Mouse (Mus musculus) myocyte (in vitro differentiated cells): ENCODE results near the gene Spred1. TPM values are rescaled to one million over a fixed set of nuclear protein-coding genes. Genes with fewer than 3 reads are reported as not detected.
A peak's percentile ranks its signal among the peaks of the same experiment; 100 is the strongest.
"Not testable (repeated sequence)": the region's sequence is repeated elsewhere in the genome, so short reads cannot be mapped to it uniquely, and the experiment has no call there.

Experiments used
- H3K27me3 ChIP-seq: one replicate; pipeline ENCODE4 v1.6.1; 2011; ENCODE audit not compliant: control insufficient read depth, insufficient read depth, insufficient read length
- H3K36me3 ChIP-seq: one replicate; pipeline ENCODE4 v1.6.1; 2011; ENCODE audit not compliant: control insufficient read depth, insufficient read depth
- H3K4me2 ChIP-seq: one replicate; pipeline ENCODE4 v1.6.1; 2011; ENCODE audit warnings: low read depth, control low read depth
- H3K4me3 ChIP-seq: one replicate; pipeline ENCODE4 v1.5.1; 2011; ENCODE audit warnings: mild to moderate bottlenecking, control low read depth, moderate library complexity
- H3K79me2 ChIP-seq: one replicate; pipeline ENCODE4 v1.6.1; 2011; ENCODE audit not compliant: control insufficient read depth, insufficient read depth
- H3ac ChIP-seq: one replicate; pipeline ENCODE4 v1.6.1; 2011; ENCODE audit not compliant: control insufficient read depth, insufficient read length
- CEBPB ChIP-seq: IDR thresholded peaks from 2 replicates; pipeline ENCODE4 v1.6.1; 2011; ENCODE audit warnings: mild to moderate bottlenecking, moderate library complexity; ENCODE audit not compliant: poor library complexity, insufficient read depth, severe bottlenecking
- E2F4 ChIP-seq: IDR thresholded peaks from one replicate; pipeline ENCODE4 v1.6.1; 2011; ENCODE audit warnings: mild to moderate bottlenecking, control low read depth, moderate library complexity; ENCODE audit not compliant: insufficient read depth
- MAX ChIP-seq: IDR thresholded peaks from one replicate; pipeline ENCODE4 v1.6.1; 2011; ENCODE audit warnings: low read depth, mild to moderate bottlenecking, control low read depth
- MYOD1 ChIP-seq, 3 experiments: IDR thresholded peaks; one replicate each; pipeline ENCODE4 v1.6.1; 2011; ENCODE audit warnings: control low read depth in 2 of 3, low read depth in 2 of 3, mild to moderate bottlenecking in 2 of 3, moderate library complexity in 1 of 3; ENCODE audit not compliant: insufficient read length in 2 of 3, control insufficient read depth in 1 of 3
- MYOG ChIP-seq, 3 experiments: IDR thresholded peaks; one replicate each; pipeline ENCODE4 v1.6.1; 2011; ENCODE audit warnings: control low read depth in 2 of 3, low read depth in 2 of 3, mild to moderate bottlenecking in 2 of 3; ENCODE audit not compliant: insufficient read length in 2 of 3, control insufficient read depth in 1 of 3, insufficient read depth in 1 of 3
- POLR2A ChIP-seq: IDR thresholded peaks from one replicate; pipeline ENCODE4 v1.6.1; 2011; ENCODE audit warnings: low read depth, mild to moderate bottlenecking, control low read depth, moderate library complexity; ENCODE audit not compliant: insufficient read length
- POLR2AphosphoS2 ChIP-seq: IDR thresholded peaks from one replicate; pipeline ENCODE4 v1.6.1; 2011; ENCODE audit warnings: low read depth, control low read depth; ENCODE audit not compliant: insufficient read length
- REST ChIP-seq: IDR thresholded peaks from one replicate; pipeline ENCODE4 v1.6.1; 2011; ENCODE audit warnings: mild to moderate bottlenecking, control low read depth, moderate library complexity; ENCODE audit not compliant: insufficient read depth, insufficient read length
- SRF ChIP-seq: IDR thresholded peaks from one replicate; pipeline ENCODE4 v1.6.1; 2011; ENCODE audit warnings: low read depth; ENCODE audit not compliant: control insufficient read depth, insufficient read length
- TCF12 ChIP-seq: IDR thresholded peaks from one replicate; pipeline ENCODE4 v1.6.1; 2011; ENCODE audit warnings: mild to moderate bottlenecking, control low read depth; ENCODE audit not compliant: poor library complexity, insufficient read depth, severe bottlenecking
- TCF3 ChIP-seq: IDR thresholded peaks from one replicate; pipeline ENCODE4 v1.6.1; 2011; ENCODE audit warnings: low read depth, control low read depth; ENCODE audit not compliant: insufficient read length
- USF1 ChIP-seq: IDR thresholded peaks from one replicate; pipeline ENCODE4 v1.6.1; 2011; ENCODE audit warnings: low read depth, mild to moderate bottlenecking, control low read depth, moderate library complexity
- polyA plus RNA-seq: library from polyadenylated mRNA; unstranded; fragments of >200 nt; fragmentation: generic; extraction: Trizol; gene quantifications from one replicate; pipeline ENCODE4 v1.2.1, GENCODE M21; 2012; ENCODE audit warnings: missing spikeins

Spred1 gene
- polyA plus RNA-seq, 1 experiment: 7.1 TPM

DNA sequence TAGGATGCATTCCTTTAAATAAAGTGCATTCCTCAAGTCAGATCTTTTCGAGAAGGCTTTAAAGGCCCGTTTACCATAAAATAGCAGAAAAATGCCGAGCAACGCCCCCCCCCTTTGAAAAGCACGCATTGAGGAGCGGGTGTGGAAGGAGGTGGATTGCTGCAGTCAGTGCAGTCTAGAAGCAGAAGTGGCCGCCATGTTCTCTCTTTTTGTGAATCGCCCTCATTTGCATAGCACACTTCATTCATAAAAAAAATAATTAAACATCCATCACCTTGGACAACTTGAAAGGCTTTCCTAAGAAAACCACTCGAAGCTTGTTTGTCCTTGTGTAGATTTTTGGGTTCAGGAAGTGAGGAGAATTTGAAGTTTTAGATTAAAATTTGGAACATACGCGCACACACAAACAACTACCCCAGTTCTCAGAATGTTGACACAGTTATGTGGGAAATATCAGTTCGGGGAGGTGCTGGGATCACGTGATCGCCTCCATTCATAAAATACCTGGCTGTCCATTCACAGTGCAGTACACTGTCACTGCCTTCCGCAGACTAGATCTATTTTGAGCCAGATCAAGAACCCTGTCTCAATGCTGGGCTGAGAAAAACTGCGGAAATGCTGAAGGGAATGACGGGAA is 1.6 kb downstream of the Spred1 start:
- Histone ChIP-seq H3K36me3 (no peaks in the 10 kb centered on the region), H3K27me3 (no peaks in the 10 kb centered on the region), H3ac (no peak overlapping the region)

DNA sequence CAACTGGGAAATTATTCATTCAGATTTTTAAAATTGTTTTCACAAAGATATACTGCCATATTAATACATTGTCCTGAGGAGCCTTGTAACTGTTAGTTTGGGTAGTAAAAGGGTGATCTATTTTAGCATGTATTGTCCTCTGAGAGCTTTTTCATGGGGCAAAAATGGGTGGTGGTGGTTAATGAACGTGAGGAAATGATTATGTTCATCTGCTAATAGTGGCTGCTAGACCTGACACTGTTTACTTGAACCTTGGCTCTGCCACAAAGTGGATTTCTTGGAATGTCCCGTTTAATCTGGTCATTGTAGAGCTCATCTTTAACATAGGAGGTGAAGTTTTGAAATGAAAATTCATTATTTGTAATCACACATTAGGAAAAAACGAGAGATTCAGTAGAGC is 2.5 kb downstream of the Spred1 start:
- no peak for TF ChIP-seq E2F4
- TF ChIP-seq SRF: no peak
- no peak for TF ChIP-seq MYOG (IDR thresholded peaks at IDR 0.05; ENCODE audit: control insufficient read depth in 1 of 3, insufficient read depth in 1 of 3, insufficient read length in 2 of 3, low read depth in 2 of 3)
- no peak for TF ChIP-seq MAX
- no peak for TF ChIP-seq TCF12
- TF ChIP-seq POLR2AphosphoS2: no peak
- no peak for TF ChIP-seq POLR2A
- no peak for TF ChIP-seq USF1
- TF ChIP-seq MYOD1 (IDR thresholded peaks at IDR 0.05; ENCODE audit: control insufficient read depth in 1 of 3, insufficient read length in 2 of 3, low read depth in 2 of 3): no peak
- TF ChIP-seq CEBPB: no peak
- TF ChIP-seq REST: no peak
- no peak for TF ChIP-seq TCF3

More for the DNA sequence above, 1.6 kb downstream of the Spred1 start:
- peak overlapping the region; percentile 81 for H3K4me2 ChIP-seq
- no peak for TF ChIP-seq TCF12
- TF ChIP-seq TCF3: no peak
- peak; percentile 93 for TF ChIP-seq USF1
- peaks cover 65% of the 10 kb centered on the region for H3K79me2 ChIP-seq
- H3K4me3 ChIP-seq: peak overlapping the region; percentile 81

DNA sequence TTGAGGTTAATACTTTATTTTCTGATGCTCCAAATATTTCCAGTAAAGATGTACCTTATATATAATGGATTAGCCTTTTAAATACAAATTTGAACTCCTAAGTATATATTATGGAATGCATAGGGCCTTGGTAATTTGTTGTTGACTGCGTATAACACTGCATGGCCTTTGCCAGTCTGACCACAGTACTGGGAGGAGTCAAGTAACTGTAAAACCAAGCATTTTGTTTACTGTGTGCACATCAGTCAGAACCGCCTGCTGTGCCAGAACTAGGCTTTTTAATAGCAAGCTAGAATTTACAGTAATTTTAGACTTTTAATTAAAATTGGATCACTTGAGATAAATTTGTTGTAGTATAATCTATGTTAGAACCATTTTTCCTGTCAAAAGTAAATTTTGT is 3.7 kb downstream of the Spred1 start:
- no peaks in the 10 kb centered on the region for H3K36me3 ChIP-seq
- H3K4me3 ChIP-seq: no peak overlapping the region
- peaks cover 85% of the 10 kb centered on the region for H3K79me2 ChIP-seq
- H3K4me2 ChIP-seq: peak overlapping the region; percentile 81
- H3K27me3 ChIP-seq: no peaks in the 10 kb centered on the region
- TF ChIP-seq TCF12 (no peak), E2F4 (no peak), SRF (no peak), MYOG (IDR thresholded peaks at IDR 0.05; ENCODE audit: control insufficient read depth in 1 of 3, insufficient read depth in 1 of 3, insufficient read length in 2 of 3, low read depth in 2 of 3) (no peak), POLR2A (no peak), TCF3 (no peak), CEBPB (no peak), USF1 (no peak), MYOD1 (IDR thresholded peaks at IDR 0.05; ENCODE audit: control insufficient read depth in 1 of 3, insufficient read length in 2 of 3, low read depth in 2 of 3) (no peak), POLR2AphosphoS2 (no peak), REST (no peak), MAX (no peak)
- H3ac ChIP-seq: no peak overlapping the region

More for the DNA sequence above, 2.5 kb downstream of the Spred1 start:
- Histone ChIP-seq H3K4me3 (peak overlapping the region; percentile 81), H3K79me2 (peaks cover 74% of the 10 kb centered on the region), H3K27me3 (no peaks in the 10 kb centered on the region), H3K4me2 (peak overlapping the region; percentile 81), H3K36me3 (no peaks in the 10 kb centered on the region), H3ac (no peak overlapping the region)

DNA sequence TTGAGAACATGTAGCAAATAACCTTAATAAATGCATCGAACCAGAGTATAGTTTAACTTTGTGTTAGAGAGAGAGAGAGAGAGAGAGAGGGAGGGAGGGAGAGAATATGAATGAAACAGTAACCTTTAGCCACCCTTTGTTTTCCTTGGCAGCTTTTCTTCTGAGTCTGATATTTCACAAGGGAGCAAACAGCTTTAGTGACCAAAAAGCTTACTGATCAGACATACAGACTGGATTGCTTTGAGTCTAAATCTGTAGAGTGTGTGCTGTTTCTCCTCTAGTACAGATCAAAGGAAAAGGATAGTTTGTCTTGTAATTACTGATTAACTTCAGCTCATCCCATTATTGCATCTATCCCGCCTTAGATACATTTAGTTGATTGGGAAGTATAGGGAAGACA is 8.0 kb downstream of the Spred1 start:
- no peak overlapping the region for H3K4me3 ChIP-seq
- H3K36me3 ChIP-seq: no peaks in the 10 kb centered on the region
- no peaks in the 10 kb centered on the region for H3K27me3 ChIP-seq
- H3K4me2 ChIP-seq: peak overlapping the region; percentile 34
- no peak overlapping the region for H3ac ChIP-seq
- TF ChIP-seq POLR2A: no peak
- TF ChIP-seq TCF12: no peak
- no peak for TF ChIP-seq REST
- TF ChIP-seq POLR2AphosphoS2: no peak
- no peak for TF ChIP-seq MYOG (IDR thresholded peaks at IDR 0.05; ENCODE audit: control insufficient read depth in 1 of 3, insufficient read depth in 1 of 3, insufficient read length in 2 of 3, low read depth in 2 of 3)
- TF ChIP-seq SRF: no peak
- TF ChIP-seq E2F4: no peak
- no peak for TF ChIP-seq MAX
- TF ChIP-seq MYOD1 (IDR thresholded peaks at IDR 0.05; ENCODE audit: control insufficient read depth in 1 of 3, insufficient read length in 2 of 3, low read depth in 2 of 3): no peak
- no peak for TF ChIP-seq TCF3
- TF ChIP-seq USF1: no peak
- peaks cover 100% of the 10 kb centered on the region for H3K79me2 ChIP-seq

DNA sequence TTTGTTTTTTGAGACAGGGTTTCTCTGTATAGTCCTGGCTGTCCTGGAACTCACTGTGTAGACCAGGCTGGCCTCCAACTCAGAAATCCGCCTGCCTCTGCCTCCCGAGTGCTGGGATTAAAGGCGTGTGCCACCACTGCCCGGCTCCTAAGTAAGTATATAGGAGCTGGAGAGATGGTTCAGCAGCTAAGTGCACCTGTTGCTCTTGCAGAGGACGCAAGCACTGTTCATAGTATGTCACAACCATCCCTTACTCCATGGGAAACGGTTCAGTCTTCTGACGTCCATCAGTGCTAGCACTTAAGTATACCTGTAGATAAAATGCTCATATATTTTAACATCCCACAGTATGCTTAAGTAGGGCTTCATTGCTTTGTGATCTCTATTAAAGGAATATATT is 9.9 kb downstream of the Spred1 start:
- H3K27me3 ChIP-seq, H3K4me3 ChIP-seq, H3ac ChIP-seq, H3K4me2 ChIP-seq, H3K36me3 ChIP-seq: not testable (repeated sequence)
- H3K79me2 ChIP-seq: peaks cover 100% of the 10 kb centered on the region
